Mouse (Mus musculus): ENCODE results near the gene Tmem91.

Tmem91 gene

GRCm38 (mm10) chr7:25677013-25677412 is 2.0 kb upstream of the Tmem91 start:
- in situ Hi-C loops (cut with MboI; ENCODE audit: low pct_unique_long_range_greater_than_20kb in 1 of 2, low sequenced_read_pairs in 2 of 2, unreplicated experiment in 1 of 2), result no loop called here

GRCm38 (mm10) chr7:25676085-25676781 is 1.3 kb upstream of the Tmem91 start:
- in situ Hi-C loops (cut with MboI; ENCODE audit: low pct_unique_long_range_greater_than_20kb in 1 of 2, low sequenced_read_pairs in 2 of 2, unreplicated experiment in 1 of 2), result no loop called here

GRCm38 (mm10) chr7:25675405-25675804 is 439 bp upstream of the Tmem91 start:
- in situ Hi-C loops (cut with MboI; ENCODE audit: low pct_unique_long_range_greater_than_20kb in 1 of 2, low sequenced_read_pairs in 2 of 2, unreplicated experiment in 1 of 2), result no loop called here

DNA sequence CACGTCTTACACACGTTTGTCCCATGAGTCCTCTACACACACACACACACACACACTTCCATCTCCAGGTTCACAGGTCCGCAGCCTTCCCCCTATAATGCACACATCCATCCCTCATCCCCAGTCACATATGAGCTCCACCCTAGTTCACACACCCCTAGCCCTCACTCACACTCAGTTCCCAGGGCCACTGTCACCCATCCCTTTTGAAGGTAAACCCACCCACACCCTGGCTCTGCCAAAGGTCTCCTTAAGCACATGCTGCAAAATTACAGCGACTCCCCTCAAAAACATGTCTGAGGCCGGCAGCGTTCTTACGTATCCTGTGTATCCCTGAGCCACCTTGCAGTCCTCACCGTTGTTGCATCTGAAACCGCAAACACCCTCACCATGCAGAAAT is 669 bp downstream of the Tmem91 start:
- in situ Hi-C loops (cut with MboI; ENCODE audit: low pct_unique_long_range_greater_than_20kb in 1 of 2, low sequenced_read_pairs in 2 of 2, unreplicated experiment in 1 of 2), result no loop called here

DNA sequence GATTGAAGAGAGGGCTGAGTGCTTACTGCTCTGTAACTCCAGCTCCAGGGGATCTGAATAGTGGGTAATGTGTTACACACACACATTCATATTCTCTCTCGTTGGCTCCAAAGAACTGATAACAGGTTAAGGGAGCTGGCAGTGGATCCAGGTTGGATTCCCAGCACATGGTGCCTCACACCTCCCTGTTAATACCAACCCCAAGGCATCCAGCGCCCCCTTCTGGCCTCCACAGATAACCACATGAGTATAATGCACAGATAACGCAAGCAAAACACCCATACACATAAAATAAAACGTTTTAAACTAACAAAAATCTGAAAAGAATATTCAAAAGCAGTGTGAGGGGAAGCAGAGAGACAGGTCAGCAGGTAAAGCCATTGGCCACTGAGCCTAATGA is 2.5 kb downstream of the Tmem91 start:
- in situ Hi-C loops (cut with MboI; ENCODE audit: low pct_unique_long_range_greater_than_20kb in 1 of 2, low sequenced_read_pairs in 2 of 2, unreplicated experiment in 1 of 2), result no loop called here

DNA sequence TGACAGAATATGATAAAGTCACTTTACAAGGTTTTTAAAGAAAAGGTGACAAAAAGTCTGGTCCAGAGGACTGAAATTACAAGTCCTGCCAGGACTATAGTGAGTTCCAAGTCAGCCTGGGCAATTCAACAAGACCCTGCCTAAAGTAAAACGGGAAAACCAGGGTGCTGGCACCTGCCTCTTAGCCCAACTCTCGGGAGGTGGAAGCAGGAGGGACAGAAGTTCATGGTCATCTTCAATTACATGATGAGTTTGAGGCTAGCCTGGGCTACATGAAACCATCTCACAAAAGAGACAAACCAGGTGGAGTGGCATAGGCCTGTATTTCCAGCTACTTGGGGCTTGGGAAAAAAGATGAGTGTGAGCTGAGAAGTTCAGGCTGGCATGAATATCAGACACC is 3.3 kb downstream of the Tmem91 start:
- in situ Hi-C loops (cut with MboI; ENCODE audit: low pct_unique_long_range_greater_than_20kb in 1 of 2, low sequenced_read_pairs in 2 of 2, unreplicated experiment in 1 of 2), result no loop called here

DNA sequence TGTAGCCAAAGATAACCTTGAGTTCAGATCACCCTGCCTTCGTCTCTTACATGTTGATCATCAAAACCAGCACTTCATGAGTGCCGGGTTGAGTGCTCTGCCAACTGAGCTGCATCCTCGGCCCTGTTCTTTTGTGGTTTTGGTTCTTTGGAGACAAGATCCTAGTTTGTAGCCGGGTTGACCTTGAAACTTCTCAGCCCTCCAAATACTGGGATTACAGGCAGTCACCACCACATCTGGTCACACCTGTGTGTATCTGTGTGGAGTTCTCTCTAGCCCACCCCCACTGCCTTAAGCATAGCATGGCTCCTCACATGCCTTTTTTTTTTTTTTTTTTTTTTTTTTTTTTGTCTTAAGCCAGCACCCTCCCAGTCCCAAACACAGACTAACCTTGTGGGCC is 4.9 kb downstream of the Tmem91 start:
- in situ Hi-C loops (cut with MboI; ENCODE audit: low pct_unique_long_range_greater_than_20kb in 1 of 2, low sequenced_read_pairs in 2 of 2, unreplicated experiment in 1 of 2), result no loop called here

GRCm38 (mm10) chr7:25669631-25670030 is 5.3 kb downstream of the Tmem91 start:
- in situ Hi-C loops (cut with MboI; ENCODE audit: low pct_unique_long_range_greater_than_20kb in 1 of 2, low sequenced_read_pairs in 2 of 2, unreplicated experiment in 1 of 2), result no loop called here

DNA sequence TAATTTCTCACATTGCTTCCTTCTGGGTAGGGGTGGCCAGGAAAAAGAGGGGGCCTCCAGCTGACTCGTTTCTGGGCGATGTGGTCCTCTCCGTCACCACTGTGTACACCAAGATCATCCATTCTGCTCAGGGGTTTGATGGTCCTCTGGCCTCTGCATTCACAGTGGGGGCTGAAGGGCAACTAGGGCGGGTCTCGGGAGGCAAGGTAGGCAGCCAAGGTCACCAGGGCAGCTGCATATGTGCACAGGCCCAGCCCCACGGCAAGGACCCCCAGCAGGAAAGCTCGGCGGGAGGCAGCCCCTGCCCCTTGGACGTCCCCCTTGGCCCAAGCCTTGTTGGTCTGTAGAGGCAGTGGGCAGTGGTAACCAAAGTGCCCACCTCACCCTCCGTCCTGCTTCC is 5.8 kb downstream of the Tmem91 start:
- in situ Hi-C loops (cut with MboI; ENCODE audit: low pct_unique_long_range_greater_than_20kb in 1 of 2, low sequenced_read_pairs in 2 of 2, unreplicated experiment in 1 of 2), result no loop called here

DNA sequence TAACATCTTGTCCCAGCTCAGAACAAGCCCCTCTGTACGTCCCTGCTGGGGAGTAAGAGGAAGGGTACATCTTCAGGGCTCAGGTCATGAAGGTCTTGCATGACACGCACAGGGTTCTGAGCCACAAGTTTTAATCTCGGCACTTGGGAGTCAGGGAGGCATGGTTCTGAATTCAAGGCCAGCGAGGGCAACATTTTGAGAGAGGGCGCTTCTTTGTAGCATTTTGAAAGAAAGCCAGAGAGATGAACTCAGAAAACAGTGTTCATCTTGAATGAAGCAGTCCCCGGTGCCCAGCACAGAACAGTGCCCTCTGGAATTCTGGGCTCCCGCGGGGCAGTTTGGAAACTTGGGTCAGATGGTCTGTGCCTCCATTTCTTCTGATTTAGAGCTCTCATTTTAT is 8.6 kb downstream of the Tmem91 start:
- in situ Hi-C loops (cut with MboI; ENCODE audit: low pct_unique_long_range_greater_than_20kb in 1 of 2, low sequenced_read_pairs in 2 of 2, unreplicated experiment in 1 of 2), result no loop called here

DNA sequence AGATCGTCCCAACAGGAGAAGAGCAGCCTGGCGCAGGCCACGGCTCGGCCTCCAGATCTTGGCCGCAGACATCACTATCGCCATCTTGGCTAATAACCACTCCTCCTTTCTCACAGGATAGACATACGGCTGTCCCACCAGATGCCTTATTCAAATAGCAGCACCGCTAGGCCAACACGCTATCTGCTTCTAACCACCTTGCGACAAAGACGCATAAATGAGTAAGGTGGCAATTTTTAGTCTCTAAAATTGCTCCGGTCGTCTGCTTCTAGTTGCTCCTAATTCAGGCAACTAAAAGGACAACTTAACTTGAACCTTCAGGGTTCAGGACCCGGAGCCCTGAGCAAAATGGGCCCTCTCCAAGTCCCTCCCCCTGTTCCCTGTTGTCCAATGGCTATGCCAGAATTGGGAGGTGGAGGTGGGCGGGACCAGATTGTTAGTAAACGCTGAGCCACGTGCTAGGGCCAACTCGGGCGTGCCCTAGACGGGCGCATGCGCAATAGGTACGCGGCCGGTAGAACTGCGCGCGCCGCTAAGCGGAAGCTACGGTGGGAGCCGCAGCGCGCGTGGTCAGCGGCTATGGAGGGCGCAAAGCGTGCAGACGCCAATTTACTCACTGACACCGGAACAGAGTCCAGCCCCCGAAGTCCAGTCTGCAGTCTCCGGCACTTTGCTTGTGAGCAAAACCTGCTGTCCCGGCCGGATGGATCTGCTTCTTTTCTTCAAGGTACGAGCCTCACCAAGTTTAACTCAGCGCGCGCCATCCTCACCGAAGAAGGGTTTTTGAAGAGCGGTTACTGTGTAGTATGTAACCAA is 16.1 kb downstream of the Tmem91 start, which contains the start of the genes Bckdha and Exosc5:
TSS of gene Bckdha (minus strand) at position 325 of the 816 bp plus-strand sequence.
TSS of gene Exosc5 (plus strand) at position 508 of the 816 bp plus-strand sequence.
- in situ Hi-C loops (cut with MboI; ENCODE audit: low pct_unique_long_range_greater_than_20kb in 1 of 2, low sequenced_read_pairs in 2 of 2, unreplicated experiment in 1 of 2), result no loop called here

DNA sequence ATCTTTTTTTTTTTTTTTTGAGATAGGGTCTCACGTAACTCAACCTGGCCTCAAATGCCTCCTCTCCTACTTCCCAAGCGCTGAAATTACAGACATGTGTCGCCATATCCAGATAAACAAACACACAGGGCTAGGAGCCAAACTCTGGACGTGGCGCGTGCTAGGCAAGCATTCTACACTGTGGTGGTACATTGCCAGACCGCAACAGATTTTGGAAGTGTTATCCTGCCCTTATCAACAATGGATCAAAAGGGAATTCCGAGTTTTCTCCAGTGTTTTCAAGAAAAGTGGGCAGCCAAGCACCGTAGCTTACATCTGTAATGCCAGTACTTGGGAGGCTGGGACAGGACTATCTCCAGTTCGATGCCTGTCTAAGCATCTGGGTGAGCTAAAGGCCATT is 17.2 kb downstream of the Tmem91 start:
- in situ Hi-C loops (cut with MboI; ENCODE audit: low pct_unique_long_range_greater_than_20kb in 1 of 2, low sequenced_read_pairs in 2 of 2, unreplicated experiment in 1 of 2), result no loop called here

DNA sequence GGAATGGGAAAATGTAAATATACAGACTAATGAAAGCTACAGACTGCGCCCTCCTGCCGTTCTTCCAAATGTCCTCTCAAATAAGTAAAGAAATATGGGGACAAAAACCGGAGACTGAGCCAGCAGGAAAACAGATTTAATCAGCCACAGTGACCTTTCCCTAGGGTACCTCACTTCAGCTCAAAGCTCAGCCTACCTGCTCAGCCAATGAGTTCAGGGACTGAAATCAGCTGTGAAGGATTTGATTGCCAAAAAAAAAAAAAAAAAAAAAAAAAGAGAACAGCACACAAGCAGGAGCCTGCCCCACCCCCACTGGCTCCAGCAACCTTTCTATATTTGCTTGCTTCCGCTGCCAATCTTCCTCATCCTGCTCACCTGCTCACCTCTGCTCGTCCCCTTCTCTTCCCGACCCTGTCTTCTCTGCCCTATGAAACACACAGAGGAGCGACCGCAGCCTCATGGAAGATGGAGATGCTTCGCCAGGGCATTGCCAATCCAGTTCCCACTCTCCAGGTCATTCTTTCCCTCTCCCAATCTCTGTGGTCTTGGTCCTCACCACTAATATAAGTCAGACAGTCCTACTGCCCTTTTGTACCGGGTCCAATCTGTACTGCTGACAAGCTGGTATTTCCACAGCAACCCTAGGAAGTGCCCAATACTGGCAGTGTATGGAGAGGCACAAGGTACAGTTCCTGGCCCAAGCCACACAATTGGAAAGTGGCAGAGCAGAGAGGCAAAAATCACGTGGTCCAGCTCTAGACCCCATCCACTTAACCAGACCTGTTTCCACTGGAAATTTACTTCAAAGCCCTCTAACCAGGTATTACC is 19.2 kb downstream of the Tmem91 start:
- in situ Hi-C loops (cut with MboI; ENCODE audit: low pct_unique_long_range_greater_than_20kb in 1 of 2, low sequenced_read_pairs in 2 of 2, unreplicated experiment in 1 of 2), result no loop called here

DNA sequence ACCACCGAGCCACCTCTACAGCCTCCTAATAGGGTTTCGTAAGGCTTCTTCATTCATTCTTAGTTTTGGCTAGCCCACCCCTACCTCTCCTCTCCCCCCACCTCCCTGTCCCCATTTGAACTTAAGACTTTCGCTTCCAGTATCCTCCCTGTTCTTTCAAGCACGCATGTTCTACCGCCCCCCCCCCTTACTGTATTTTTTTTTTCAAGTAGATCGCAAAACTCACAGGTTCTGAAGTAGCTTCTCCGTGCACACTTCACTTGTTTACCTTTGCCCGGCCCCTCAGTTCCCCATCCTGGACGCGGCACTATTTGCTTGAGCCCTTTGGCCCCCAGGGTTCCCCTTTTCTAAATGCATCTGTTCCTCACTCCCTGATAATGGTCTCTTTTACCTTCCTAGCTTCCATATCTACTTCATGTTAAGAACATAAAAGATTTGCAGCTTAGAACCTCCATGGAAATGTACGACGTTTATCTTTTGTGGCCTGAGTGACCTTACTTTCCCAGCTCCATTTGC is 22.7 kb downstream of the Tmem91 start:
- in situ Hi-C loops (cut with MboI; ENCODE audit: low pct_unique_long_range_greater_than_20kb in 1 of 2, low sequenced_read_pairs in 2 of 2, unreplicated experiment in 1 of 2), result no loop called here

- in situ Hi-C loops (cut with MboI; ENCODE audit: low pct_unique_long_range_greater_than_20kb in 1 of 2, low sequenced_read_pairs in 2 of 2, unreplicated experiment in 1 of 2), result no loop called here
Observed at GRCm38 (mm10) chr7:25651281-25651680, 23.7 kb downstream of the Tmem91 start.

DNA sequence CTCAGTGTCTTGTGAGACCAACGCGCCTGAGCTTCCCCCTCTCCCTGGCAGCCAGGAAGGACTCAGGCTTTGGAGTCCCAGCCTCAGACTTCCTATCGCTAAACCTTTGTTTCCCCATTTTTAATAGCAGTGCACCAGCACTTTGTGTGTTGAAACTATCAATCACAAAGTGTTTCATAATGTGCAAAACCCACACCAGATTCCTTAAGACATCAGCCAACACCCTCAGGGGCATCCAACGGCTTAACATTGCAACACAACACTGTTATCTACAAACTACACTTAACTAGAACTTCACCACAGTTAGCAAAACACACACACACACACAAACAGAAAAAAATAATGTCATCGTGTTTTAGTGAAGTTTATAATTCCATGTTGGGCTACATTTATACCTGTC is 25.1 kb downstream of the Tmem91 start:
- in situ Hi-C loops (cut with MboI; ENCODE audit: low pct_unique_long_range_greater_than_20kb in 1 of 2, low sequenced_read_pairs in 2 of 2, unreplicated experiment in 1 of 2), result no loop called here

DNA sequence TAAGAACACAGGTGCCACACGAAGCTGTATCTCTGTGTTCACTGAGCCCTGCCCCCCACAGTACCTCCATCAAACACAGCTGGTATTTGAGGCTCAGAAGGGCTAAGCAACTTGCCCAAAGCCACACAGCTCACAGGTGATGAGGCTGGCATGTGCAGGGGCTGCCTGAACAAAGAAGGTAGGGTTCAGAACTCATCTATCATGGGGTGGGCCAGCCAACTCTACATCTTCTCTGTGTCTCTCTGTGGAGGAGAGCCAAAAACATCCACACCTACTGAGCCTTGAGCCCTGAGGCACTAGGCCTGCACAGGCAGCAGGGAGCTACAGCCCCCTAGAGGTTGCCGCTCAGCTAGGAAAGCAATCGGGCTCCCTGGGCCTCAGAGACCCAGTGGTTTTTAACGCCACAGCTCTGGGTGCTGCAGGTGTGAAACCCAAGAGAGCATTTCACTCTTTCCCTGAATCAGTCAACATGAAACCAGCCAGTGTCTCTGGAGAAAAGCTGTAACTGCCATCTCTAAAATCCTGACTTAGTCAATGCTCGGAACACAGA is 27.3 kb downstream of the Tmem91 start:
- in situ Hi-C loops (cut with MboI; ENCODE audit: low pct_unique_long_range_greater_than_20kb in 1 of 2, low sequenced_read_pairs in 2 of 2, unreplicated experiment in 1 of 2), result no loop called here

- in situ Hi-C loops (cut with MboI; ENCODE audit: low pct_unique_long_range_greater_than_20kb in 1 of 2, low sequenced_read_pairs in 2 of 2, unreplicated experiment in 1 of 2), result no loop called here
Observed at GRCm38 (mm10) chr7:25645074-25645473, 29.9 kb downstream of the Tmem91 start.

DNA sequence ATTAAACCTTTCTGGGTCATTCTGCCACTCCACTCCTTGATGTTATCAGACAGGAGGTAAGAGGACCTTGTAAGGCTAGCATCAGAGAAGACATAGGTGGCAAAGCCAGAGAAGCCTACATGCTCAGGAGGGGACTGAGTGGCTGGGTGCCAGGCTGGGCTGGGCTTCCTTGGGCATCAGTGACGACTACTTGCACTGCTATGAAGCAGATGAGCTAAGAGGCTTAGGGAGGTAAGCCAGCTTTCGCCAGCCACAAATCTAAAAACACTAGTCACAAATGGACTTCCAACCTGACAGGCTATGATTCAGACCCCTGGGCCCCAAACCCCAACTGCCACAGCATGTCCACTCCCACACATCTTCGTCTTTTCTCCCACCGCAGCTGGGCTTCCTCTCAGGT is 30.3 kb downstream of the Tmem91 start:
- in situ Hi-C loops (cut with MboI; ENCODE audit: low pct_unique_long_range_greater_than_20kb in 1 of 2, low sequenced_read_pairs in 2 of 2, unreplicated experiment in 1 of 2), result no loop called here

All from mouse embryonic stem cell (cell line).